Mouse (Mus musculus): ENCODE measurements around the gene Vmn2r124. TPM values are rescaled to one million over a fixed set of nuclear protein-coding genes. Genes with fewer than 3 reads are reported as not detected.
"Not testable (repeated sequence)": the region's sequence is repeated elsewhere in the genome, so short reads cannot be mapped to it uniquely, and the experiment has no call there.

The Vmn2r124 gene
- total and polyA plus RNA-seq, 3 experiments = not detected

- not testable (repeated sequence) for H3K27me3 ChIP-seq (ENCODE audit: control insufficient read depth in 1 of 2, insufficient read depth in 2 of 2, low read length in 2 of 2); H3K4me3 ChIP-seq (ENCODE audit: control insufficient read depth in 1 of 2, insufficient read depth in 1 of 2, low read depth in 2 of 2, low read length in 2 of 2); H3K36me3 ChIP-seq (ENCODE audit: control insufficient read depth in 1 of 2, insufficient read depth in 2 of 2, low read length in 2 of 2); H3K9me3 ChIP-seq (replicated peaks; ENCODE audit: insufficient read depth, low read length); DNase-seq (ENCODE audit: low read depth, low spot score); H3K79me2 ChIP-seq (ENCODE audit: control insufficient read depth, insufficient read depth, low read length, poor library complexity); H3K9ac ChIP-seq (ENCODE audit: control insufficient read depth, low read depth, low read length, poor library complexity, severe bottlenecking); H3K27ac ChIP-seq (ENCODE audit: control insufficient read depth, low read depth, low read length); H3K4me1 ChIP-seq (ENCODE audit: control insufficient read depth in 1 of 2, insufficient read depth in 2 of 2, low read length in 2 of 2)
Observed at GRCm38 (mm10) chr17:18084716-18085115, 35.5 kb downstream of the Vmn2r124 start, which contains the start of gene Vmn2r91. Gene Vmn2r91, plus strand, starts transcription at chr17:18085016.

GRCm38 (mm10) chr17:18095626-18096025 is 46.4 kb downstream of the Vmn2r124 start:
- not testable (repeated sequence) for DNase-seq (ENCODE audit: low read depth, low spot score); H3K9ac ChIP-seq (ENCODE audit: control insufficient read depth, low read depth, low read length, poor library complexity, severe bottlenecking); H3K9me3 ChIP-seq (replicated peaks; ENCODE audit: insufficient read depth, low read length); H3K27ac ChIP-seq (ENCODE audit: control insufficient read depth, low read depth, low read length); H3K36me3 ChIP-seq (ENCODE audit: control insufficient read depth in 1 of 2, insufficient read depth in 2 of 2, low read length in 2 of 2); H3K4me3 ChIP-seq (ENCODE audit: control insufficient read depth in 1 of 2, insufficient read depth in 1 of 2, low read depth in 2 of 2, low read length in 2 of 2); H3K4me1 ChIP-seq (ENCODE audit: control insufficient read depth in 1 of 2, insufficient read depth in 2 of 2, low read length in 2 of 2); H3K79me2 ChIP-seq (ENCODE audit: control insufficient read depth, insufficient read depth, low read length, poor library complexity); H3K27me3 ChIP-seq (ENCODE audit: control insufficient read depth in 1 of 2, insufficient read depth in 2 of 2, low read length in 2 of 2)

DNA sequence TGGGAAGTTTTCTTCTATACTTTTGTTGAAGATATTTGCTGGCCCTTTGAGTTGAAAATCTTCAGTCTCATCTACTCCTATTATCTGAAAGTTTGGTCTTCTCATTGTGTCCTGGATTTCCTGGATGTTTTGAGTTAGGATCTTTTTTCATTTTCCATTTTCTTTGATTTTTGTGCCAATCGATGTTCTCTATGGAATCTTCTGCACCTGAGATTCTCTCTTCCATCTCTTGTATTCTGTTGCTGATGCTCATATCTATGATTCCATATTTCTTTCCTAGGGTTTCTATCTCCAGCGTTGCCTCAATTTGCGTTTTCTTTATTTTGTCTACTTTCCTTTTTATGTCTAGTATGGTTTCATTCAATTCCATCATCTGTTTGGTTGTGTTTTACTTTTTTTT is 53.0 kb downstream of the Vmn2r124 start:
- not testable (repeated sequence) for H3K4me1 ChIP-seq (ENCODE audit: control insufficient read depth in 1 of 2, insufficient read depth in 2 of 2, low read length in 2 of 2); H3K9ac ChIP-seq (ENCODE audit: control insufficient read depth, low read depth, low read length, poor library complexity, severe bottlenecking); H3K27ac ChIP-seq (ENCODE audit: control insufficient read depth, low read depth, low read length); H3K4me3 ChIP-seq (ENCODE audit: control insufficient read depth in 1 of 2, insufficient read depth in 1 of 2, low read depth in 2 of 2, low read length in 2 of 2); H3K9me3 ChIP-seq (replicated peaks; ENCODE audit: insufficient read depth, low read length); H3K27me3 ChIP-seq (ENCODE audit: control insufficient read depth in 1 of 2, insufficient read depth in 2 of 2, low read length in 2 of 2); H3K79me2 ChIP-seq (ENCODE audit: control insufficient read depth, insufficient read depth, low read length, poor library complexity); DNase-seq (ENCODE audit: low read depth, low spot score); H3K36me3 ChIP-seq (ENCODE audit: control insufficient read depth in 1 of 2, insufficient read depth in 2 of 2, low read length in 2 of 2)

Other genes with a start within 250 kb of the Vmn2r124 start
- gene Spaca6, start 222.3 kb upstream of the Vmn2r124 start, total RNA-seq (2012; rRNA removed) = 1.0 and 1.6 TPM in 2 replicates
- gene Spaca6, start 222.3 kb upstream of the Vmn2r124 start, polyA plus RNA-seq (2012; ENCODE audit: insufficient read depth in 1 of 2, insufficient read length in 2 of 2, low read depth in 1 of 2, low replicate concordance in 2 of 2, missing spikeins in 1 of 2) = 1 to 10 TPM in 1 of 2 experiments, not detected in 1; 6.4 TPM
- not detected in 2 replicates for gene Has1, start 194.2 kb upstream of the Vmn2r124 start, total RNA-seq (2012; rRNA removed)
- gene Has1, start 194.2 kb upstream of the Vmn2r124 start, polyA plus RNA-seq (2012; ENCODE audit: insufficient read depth in 1 of 2, insufficient read length in 2 of 2, low read depth in 1 of 2, low replicate concordance in 2 of 2, missing spikeins in 1 of 2) = under 1 TPM in 1 of 2 experiments, not detected in 1; 0.13 TPM
- gene Fpr1, start 165.5 kb upstream of the Vmn2r124 start, total RNA-seq (2012; rRNA removed) = not detected in 2 replicates
- gene Fpr1, start 165.5 kb upstream of the Vmn2r124 start, polyA plus RNA-seq (2012; ENCODE audit: insufficient read depth in 1 of 2, insufficient read length in 2 of 2, low read depth in 1 of 2, low replicate concordance in 2 of 2, missing spikeins in 1 of 2) = not detected
- gene Fpr2, start 161.6 kb upstream of the Vmn2r124 start, total RNA-seq (2012; rRNA removed) = not detected in 2 replicates
- not detected for gene Fpr2, start 161.6 kb upstream of the Vmn2r124 start, polyA plus RNA-seq (2012; ENCODE audit: insufficient read depth in 1 of 2, insufficient read length in 2 of 2, low read depth in 1 of 2, low replicate concordance in 2 of 2, missing spikeins in 1 of 2)
- not detected in 2 replicates for gene Fpr3, start 161.6 kb upstream of the Vmn2r124 start, total RNA-seq (2012; rRNA removed)
- not detected for gene Fpr3, start 161.6 kb upstream of the Vmn2r124 start, polyA plus RNA-seq (2012; ENCODE audit: insufficient read depth in 1 of 2, insufficient read length in 2 of 2, low read depth in 1 of 2, low replicate concordance in 2 of 2, missing spikeins in 1 of 2)
- not detected in 2 replicates for gene Fpr-rs4, start 27.7 kb upstream of the Vmn2r124 start, total RNA-seq (2012; rRNA removed)
- not detected for gene Fpr-rs4, start 27.7 kb upstream of the Vmn2r124 start, polyA plus RNA-seq (2012; ENCODE audit: insufficient read depth in 1 of 2, insufficient read length in 2 of 2, low read depth in 1 of 2, low replicate concordance in 2 of 2, missing spikeins in 1 of 2)
- gene Vmn2r91, start 35.6 kb downstream of the Vmn2r124 start, total RNA-seq (2012; rRNA removed) = not detected in 2 replicates
- not detected for gene Vmn2r91, start 35.6 kb downstream of the Vmn2r124 start, polyA plus RNA-seq (2012; ENCODE audit: insufficient read depth in 1 of 2, insufficient read length in 2 of 2, low read depth in 1 of 2, low replicate concordance in 2 of 2, missing spikeins in 1 of 2)
- not detected in 2 replicates for gene Vmn2r92, start 102.5 kb downstream of the Vmn2r124 start, total RNA-seq (2012; rRNA removed)
- gene Vmn2r92, start 102.5 kb downstream of the Vmn2r124 start, polyA plus RNA-seq (2012; ENCODE audit: insufficient read depth in 1 of 2, insufficient read length in 2 of 2, low read depth in 1 of 2, low replicate concordance in 2 of 2, missing spikeins in 1 of 2) = under 1 TPM in 1 of 2 experiments, not detected in 1; 0.03 TPM
- under 0.01 TPM in 1 of 2 replicates, not detected in the other for gene Vmn2r94, start 228.3 kb downstream of the Vmn2r124 start, total RNA-seq (2012; rRNA removed)
- gene Vmn2r94, start 228.3 kb downstream of the Vmn2r124 start, polyA plus RNA-seq (2012; ENCODE audit: insufficient read depth in 1 of 2, insufficient read length in 2 of 2, low read depth in 1 of 2, low replicate concordance in 2 of 2, missing spikeins in 1 of 2) = not detected
- gene Vmn2r93, start 248.7 kb downstream of the Vmn2r124 start, total RNA-seq (2012; rRNA removed) = not detected in 2 replicates
- gene Vmn2r93, start 248.7 kb downstream of the Vmn2r124 start, polyA plus RNA-seq (2012; ENCODE audit: insufficient read depth in 1 of 2, insufficient read length in 2 of 2, low read depth in 1 of 2, low replicate concordance in 2 of 2, missing spikeins in 1 of 2) = not detected

Measured in MEL (cell line).